Mouse (Mus musculus) 416B (cell line): ENCODE results near the gene Jkamp.
A peak's percentile ranks its signal among the peaks of the same experiment; 100 is the strongest.

ENCODE experiments used
- DNase-seq: peaks from one replicate; pipeline ENCODE4 v3.0.0; 2011; ENCODE audit warnings: low read depth

The Jkamp gene

GRCm38 (mm10) chr12:72086166-72086825, 907 bp downstream of the Jkamp start:
- no peak for DNase-seq

GRCm38 (mm10) chr12:72089802-72090201, 4.4 kb downstream of the Jkamp start:
- no peak for DNase-seq

- no peak for DNase-seq
Measured at GRCm38 (mm10) chr12:72096966-72097365, 11.6 kb downstream of the Jkamp start.

GRCm38 (mm10) chr12:72102776-72103175, 17.4 kb downstream of the Jkamp start:
- no peak for DNase-seq

GRCm38 (mm10) chr12:72104027-72104426, 18.6 kb downstream of the Jkamp start:
- no peak for DNase-seq

GRCm38 (mm10) chr12:72104525-72105281, 19.3 kb downstream of the Jkamp start:
- DNase-seq: peak; percentile 81

GRCm38 (mm10) chr12:72115126-72115525, 29.7 kb downstream of the Jkamp start:
- no peak for DNase-seq

GRCm38 (mm10) chr12:72115686-72116345, 30.4 kb downstream of the Jkamp start:
- no peak for DNase-seq

- DNase-seq: no peak
Measured at GRCm38 (mm10) chr12:72129203-72129602, 43.8 kb downstream of the Jkamp start.

GRCm38 (mm10) chr12:72150786-72151185, 65.4 kb downstream of the Jkamp start:
- DNase-seq: no peak
